Mouse (Mus musculus): ENCODE measurements around the gene Smoc2.

- TF ChIP-seq CTCF (IDR thresholded peaks at IDR 0.05; ENCODE audit: low read depth, low read length) (no peak), POLR2A (IDR thresholded peaks at IDR 0.05; ENCODE audit: borderline replicate concordance, low read depth, low read length) (no peak)
Measured at GRCm38 (mm10) chr17:14434717-14435116, 155.4 kb downstream of the Smoc2 start.

Measured in bone marrow macrophage, adult 2 months (primary cell).